Mouse (Mus musculus): Measurements from ENCODE around the gene Eef1a1.
A peak's percentile ranks its signal among the peaks of the same experiment; 100 is the strongest.

Eef1a1 gene

DNA sequence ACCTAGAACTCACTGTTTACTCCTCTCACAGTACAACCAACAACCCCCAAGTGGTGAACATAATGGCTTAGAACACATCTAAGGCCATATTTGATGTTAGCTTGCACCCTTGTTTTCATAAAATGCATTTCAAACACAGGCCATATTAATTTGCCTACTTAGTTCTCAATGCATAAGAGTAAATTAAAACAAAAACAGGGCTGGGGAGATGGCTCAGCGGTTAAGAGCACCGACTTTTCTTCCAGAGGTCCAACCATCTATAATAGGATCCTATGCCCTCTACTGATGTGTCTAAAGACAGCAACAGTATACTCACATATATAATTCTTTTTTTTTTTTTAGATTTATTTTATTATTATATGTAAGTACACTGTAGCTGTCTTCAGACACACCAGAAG, 13.6 kb downstream of the Eef1a1 start:
- no peak for DNase-seq

DNA sequence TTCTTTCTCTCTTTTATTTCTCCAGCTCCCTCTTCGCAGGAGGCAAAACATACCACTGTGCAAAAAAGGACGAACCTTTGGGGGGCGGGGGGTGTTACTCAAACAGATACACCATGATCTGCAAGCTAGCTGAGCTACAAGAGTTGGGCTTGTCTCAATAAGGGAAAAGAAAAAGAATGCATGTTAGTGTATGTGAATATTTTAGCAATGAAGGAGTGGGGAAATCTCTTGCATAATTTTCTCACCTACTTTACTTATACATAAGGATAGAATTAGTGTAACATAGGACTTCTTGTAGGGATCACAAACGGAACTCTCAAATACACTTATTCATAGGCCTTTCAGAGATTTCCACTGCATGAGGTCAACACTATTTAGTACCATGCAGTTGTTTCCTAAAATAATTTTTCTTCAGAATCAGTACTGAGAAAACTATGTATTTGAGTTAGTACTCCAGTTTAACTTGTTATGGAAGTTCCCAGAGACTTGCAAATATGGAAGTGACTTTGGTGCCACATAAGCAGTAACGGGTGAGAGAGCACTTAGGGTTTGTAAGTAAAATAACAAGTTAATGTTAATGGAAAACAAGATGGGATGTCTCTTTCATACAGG, 14.1 kb downstream of the Eef1a1 start:
- no peak for DNase-seq

DNA sequence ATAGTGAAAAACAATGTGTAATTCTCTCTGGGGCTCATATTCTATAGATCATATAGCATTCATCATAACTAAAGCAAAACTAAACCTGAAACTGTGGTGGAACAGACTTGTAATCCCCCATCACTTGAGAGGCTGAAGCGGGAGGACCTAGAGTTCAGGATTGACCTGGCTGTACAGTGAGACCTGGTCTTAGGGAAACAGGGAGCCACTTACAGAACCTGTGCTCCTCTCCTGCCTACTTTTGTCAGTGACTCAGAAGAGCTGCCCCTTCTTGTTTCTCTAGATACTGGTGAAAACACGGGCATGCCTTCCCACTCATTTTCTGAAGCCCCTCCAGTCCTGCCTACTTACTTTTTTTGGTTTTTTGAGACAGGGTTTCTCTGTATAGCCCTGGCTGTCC, 14.7 kb downstream of the Eef1a1 start:
- DNase-seq = no peak

DNA sequence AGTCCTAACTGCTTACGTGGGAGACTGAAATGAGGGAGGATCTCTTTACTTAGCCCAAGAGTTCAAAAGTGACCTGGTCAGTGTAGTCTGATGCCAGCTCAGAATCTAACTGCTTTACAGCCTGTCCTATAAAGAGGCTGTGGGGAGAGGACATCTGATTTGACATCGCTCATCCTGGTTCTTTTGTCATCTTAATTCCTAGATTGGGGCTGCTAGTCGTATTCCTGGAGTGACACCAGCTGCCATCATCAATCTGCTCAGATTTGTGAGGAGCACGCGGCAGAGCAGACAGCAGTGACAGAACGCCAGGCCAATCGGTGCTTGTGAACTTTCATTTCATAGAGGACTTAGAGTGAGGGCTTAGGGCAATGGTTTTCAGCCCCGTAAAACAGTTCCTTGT, 15.4 kb downstream of the Eef1a1 start:
- DNase-seq = no peak

DNA sequence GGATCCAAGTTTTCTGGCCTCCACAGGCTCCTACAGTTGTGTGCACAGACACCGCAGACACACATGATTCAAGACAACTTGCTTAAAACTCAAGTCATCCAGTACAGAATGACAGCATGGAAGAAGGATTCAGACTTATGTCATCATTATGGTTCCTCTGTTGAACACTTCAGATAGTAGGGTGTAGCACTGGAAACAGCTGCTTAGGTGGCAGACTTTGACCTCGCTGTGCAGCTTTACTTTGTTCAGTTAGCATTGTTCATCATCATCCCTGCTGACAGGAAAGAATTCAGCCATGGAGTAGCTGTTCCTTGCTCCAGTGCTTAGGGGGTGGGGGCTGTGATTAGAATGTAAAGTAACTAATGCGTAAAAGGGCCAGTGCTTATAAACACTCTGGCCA, 23.2 kb downstream of the Eef1a1 start:
- DNase-seq = no peak

DNA sequence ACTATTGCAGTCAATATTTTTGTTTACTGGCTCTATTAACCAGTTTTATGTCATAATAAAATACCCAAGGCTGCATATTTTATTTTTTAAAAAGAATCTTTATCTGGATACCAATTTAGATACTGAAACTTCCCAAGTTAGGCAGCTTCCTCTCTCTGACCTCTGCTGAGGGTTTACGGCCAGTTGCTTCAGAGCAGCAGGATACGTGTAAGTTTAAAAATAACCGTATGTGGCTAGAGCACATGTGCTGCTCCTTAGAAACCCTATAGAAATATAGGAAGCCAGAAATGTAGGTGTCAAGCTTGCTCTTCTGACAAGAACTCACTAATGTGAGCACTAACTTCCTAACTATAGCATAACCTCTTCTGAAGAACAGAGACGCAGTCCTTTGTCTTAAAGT, 25.6 kb downstream of the Eef1a1 start:
- DNase-seq = no peak

DNA sequence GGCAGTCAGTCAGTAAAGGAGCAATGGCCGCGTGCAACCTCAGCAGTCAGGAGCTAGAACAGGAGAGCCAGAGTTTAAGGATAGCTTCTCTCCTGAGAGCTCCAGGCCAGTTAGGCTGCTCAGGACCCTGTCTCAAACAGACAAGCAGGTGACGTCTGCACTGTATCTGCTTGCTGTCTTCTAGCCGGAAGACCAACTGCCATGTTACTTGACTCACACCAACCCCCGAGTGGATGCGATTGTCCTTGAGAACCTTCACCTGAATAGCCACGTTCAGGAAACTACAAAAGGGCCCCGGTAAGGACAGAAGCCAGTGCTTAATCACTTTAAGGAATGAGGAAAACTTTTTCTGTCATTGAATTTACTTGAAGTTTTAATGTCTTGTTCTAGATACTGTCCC, 31.9 kb downstream of the Eef1a1 start:
- DNase-seq = no peak

DNA sequence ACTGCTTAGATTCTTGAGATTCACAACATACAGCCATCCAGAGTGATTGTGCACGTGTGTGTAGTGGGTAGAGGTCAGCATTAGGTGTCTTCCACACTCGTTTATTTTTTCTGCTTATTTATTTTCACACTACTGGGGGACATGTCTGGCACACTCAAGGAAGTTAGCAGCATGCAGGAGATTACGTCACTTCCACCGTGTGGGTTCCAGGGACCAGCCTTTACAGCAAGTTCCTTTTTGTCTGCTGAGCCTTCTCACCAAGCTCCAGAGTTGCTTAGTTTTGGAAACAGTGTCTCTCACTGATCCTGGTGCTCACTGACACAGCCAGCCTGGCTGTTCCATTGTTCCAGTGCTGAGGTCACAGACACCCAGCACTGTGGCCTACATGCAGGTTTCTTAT, 37.6 kb downstream of the Eef1a1 start:
- DNase-seq = no peak

DNA sequence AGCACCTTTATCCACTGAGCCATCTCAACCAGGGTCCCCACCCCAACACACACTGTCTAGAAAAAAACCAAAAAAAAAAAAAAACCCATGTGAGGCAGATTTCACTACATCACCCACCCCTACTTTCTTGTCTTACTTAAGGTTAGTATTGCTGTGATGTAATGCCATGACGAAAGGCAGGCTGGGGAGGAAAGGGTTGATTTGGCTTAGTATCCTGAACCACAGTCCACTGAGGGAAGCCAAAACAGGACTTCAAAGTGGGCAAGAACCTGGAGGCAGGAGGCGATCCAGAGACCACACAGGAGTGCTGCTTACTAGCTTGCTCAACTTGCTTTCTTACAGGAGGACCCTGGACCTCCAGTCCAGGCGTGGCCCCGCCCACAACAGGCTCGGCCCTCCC, 38.5 kb downstream of the Eef1a1 start:
- peak in 1 of 2 experiments; percentile 39 for DNase-seq

DNA sequence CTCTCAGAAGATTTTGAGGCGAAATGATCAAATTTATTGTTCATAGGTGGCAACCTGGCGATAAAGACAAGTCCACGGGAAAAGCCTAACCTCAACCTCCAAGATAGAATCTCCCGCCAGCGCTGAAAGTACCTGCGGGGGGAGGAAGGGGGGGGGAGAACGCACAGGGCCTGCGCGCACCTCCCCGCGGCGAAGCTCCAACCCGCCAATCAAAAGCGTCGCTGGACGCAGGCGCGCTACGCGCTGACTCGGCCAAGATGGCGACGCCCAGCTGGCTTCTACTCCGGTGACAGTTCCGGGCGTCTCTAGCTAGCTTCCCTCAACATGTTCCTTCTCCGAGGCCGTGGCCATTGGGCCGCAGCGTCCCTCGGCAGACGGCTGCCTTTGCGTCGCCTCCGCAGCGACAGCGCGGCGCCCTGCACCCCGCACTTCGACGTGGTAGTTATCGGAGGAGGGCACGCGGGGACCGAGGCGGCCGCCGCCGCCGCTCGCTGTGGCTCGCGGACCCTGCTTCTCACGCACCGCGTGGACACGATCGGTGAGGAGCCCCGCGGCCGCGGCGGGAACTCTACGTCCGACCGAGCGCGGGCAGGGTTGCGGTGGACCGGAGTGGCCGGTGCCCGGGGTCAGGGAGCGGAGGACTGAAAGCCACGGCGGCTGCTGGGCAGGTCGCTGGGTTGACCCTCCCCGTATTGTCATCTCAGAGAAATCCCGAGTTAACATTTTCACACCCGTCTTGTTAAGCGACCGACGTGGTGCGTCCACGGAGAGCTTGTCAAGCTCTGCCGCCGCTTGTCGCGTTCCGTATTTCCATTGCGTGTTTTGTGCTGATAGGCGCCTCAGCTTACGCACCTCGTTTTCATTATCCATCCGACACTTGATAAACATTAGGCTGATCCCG, 40.7 kb downstream of the Eef1a1 start, which contains the start of the genes Mto1 and Gm17324:
TSS of gene Mto1 (plus strand) at position 236 of the 901 bp plus-strand sequence.
TSS of gene Gm17324 (minus strand) at position 814 of the 901 bp plus-strand sequence.
- peak; percentile 86 to 95 for DNase-seq

DNA sequence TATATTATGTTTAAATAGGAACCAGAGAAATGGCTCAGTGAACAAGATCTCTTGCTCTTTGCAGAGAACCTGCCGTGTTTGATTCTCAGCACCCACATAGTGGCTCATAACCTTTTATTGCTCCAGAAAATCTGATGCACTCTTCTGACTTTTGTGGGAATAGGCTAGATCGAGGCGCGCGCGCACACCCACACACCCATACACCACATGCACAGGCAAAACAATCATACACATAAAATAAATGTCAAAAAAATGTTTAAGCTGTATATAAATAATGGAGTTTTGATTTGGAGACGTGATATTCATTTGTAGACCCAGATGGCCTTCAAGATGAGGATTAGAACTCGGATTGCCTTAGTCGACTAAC, 41.4 kb downstream of the Eef1a1 start:
- no peak for DNase-seq

DNA sequence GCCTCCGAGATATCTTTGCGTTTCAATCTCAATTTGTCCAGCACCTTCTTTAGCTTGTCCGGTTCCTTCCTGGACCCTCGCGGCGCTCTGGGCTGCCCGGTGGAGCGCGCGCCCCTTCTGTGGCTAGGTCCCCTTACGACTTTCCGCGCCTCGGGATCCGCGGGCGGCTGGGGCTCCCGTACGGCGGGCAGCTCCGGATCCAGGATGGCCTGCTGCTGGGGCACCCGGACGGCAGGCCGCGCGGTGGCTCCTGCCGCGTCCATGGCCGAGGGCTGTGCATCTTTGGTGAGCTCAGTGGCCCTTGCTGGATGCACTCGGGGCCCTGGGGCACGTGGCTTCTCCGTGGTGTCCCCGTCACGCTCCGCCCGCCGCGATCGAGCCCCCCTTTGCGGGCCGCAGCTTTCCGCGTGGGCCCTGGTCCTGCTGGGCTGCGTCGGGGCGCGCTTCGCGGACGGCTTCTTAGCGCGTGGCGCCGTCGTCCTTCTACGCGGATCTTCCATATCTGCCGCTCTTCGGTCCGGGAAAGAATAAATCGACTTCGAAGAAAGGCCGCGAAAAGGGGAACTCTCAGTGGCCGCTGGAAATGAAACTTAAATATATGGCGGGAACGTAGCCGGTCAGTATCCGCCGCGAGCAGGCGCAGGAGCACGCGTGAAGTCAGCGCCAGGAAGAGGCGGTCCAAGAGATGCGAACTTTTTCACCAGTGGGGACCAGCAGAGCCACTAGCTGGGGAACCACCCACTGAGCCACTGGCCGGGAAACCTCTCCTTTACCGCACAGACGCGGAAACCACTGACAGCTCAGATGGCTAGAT, 46.2 kb downstream of the Eef1a1 start, which contains the start of gene Cgas:
TSS of gene Cgas (minus strand) at position 659 of the 814 bp plus-strand sequence.
- peak; percentile 67 to 79 for DNase-seq

DNA sequence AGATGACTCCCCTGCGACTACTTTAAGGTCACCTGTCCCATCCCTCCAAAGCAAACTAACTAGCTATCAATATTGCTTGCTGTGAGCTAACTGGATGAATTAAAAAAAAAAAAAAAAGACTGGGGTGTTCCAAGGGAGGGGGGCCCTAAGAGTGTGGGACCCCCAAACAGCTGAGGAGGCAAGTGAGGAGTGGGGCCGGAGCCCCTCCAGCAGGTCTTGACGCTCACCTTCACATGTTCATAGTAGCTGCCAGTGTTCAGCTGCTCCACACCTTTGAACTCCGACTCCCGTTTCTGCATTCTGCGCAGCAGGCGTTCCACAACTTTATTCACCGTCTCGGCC, 46.7 kb downstream of the Eef1a1 start:
- peak in 1 of 2 experiments; percentile 38 for DNase-seq

DNA sequence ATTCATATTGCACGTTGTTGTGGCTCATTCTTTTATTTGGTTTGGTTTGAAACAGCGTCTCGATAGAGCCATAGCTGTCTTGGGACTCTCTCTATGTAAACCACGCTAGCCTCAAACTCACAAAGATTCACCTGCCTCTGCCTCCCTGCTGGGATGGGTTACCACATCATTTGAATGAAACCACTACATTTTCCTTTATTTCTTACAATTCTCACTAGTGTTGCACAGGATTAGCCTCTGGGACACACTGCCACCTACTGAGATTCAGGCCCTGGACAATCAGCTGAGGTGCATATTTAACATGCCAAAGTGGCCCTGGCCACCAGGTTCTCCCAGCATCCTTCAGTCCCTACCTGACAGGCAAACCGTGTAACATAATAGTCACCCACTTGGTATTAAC, 49.5 kb downstream of the Eef1a1 start:
- peak in 1 of 2 experiments; percentile 37 for DNase-seq

DNA sequence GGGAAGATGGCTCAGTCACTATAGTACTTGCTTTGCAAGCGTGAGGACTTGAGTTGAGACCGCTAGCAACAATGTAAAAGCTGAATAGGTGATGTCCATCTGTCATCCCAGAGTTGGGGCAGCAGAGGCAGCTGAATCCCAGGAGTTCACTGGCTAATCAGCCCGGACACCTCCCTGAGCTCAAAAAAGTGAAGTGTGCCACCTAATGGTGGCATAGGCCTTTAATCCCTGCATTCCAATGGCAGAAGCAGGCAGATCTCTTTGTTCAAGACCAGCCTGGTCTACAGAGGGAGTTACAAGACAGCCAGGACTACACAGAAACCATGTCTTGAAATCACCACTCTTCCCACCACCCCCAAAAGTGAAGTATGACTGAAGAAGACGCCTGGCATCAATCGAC, 56.5 kb downstream of the Eef1a1 start:
- DNase-seq = no peak

DNA sequence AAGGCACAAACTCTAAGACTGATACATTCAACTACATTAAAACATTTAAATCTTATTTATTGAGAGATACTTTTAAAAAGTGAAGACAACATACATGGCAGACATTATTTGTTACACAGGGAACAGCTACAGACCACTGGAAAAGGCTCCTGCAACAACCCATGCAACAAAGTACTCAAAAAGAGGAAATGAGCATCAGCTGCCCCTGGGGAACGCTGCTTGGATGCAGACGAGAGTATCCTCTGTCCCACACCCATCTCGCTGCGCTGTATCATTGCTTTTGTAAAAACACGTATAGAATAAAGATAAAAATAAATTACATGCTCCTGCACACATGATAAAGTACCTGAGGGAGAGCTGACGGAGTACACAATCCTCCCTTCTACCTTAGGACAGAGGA, 58.5 kb downstream of the Eef1a1 start:
- no peak for DNase-seq

DNA sequence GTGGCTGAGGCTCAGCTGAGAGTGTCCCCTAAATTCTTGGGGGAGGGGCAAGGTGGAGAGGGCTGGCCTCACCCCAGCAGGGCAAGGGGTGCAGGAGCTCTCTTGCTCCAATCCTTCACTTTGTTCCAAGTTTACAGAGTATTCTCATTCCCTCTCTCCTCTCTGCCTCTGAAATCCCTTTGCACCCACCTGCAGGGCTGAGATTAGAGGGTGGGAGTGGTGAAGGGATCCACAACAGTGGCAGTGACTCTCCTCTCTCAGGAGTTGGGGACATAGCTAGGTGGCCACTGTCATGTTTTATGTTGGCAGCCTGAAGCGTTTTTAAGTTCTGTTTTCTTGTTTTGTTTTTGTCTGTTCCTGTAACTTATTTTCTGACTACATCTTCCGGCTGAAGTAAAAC, 59.4 kb downstream of the Eef1a1 start:
- no peak for DNase-seq

DNA sequence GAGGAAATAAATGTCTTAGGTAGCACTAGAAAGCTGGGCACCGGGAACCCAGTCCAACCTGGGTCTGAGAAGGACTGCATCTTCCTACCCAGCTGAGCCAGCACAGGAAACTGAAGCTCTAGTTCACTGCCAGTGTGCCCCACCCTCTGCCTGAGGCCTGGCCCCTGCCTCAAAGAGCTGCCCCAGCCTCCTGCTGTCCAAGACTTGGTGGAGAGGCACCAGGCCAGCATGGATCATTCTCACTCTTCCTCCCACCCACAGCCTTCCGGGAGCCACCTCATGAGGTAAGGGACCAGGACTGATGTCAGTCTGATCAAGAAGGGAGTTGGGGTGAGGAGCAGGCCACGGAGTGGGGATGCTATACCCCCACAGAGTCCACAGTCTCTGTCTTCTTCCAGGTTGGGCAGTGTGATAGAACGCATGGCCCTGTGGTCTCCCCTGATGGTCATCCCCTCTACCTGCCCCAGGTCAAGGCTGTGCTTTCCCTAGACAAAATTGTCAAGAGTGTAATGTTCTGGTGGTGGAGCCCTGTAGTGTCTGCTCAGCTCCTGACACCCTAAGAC, 60.0 kb downstream of the Eef1a1 start:
- no peak for DNase-seq

Measured in kidney, postnatal 25 days (tissue).